Mouse (Mus musculus) midbrain, embryonic 13.5 days (tissue): ENCODE measurements at regions not wholly inside any gene's neighbourhood (a gene's known extent, or its start where the extent isn't known, plus 50 kb on each side); places are given as distances from the start of the nearest gene placed in this dataset.
"Not testable (repeated sequence)": the region's sequence is repeated elsewhere in the genome, so short reads cannot be mapped to it uniquely, and the experiment has no call there.

Experiments used
- ATAC-seq: fragments of 200-750 bp; cut with Nextera tagmentation; 2 replicates; pipeline ENCODE4 v1.8.0; 2017; ENCODE audit warnings: mild to moderate bottlenecking, moderate TSS enrichment, moderate library complexity
- H3K27ac ChIP-seq: fragments of 300-500 bp; sonication (generic); 2 replicates; pipeline ENCODE4 v1.5.1; 2015; ENCODE audit warnings: inconsistent platforms, mild to moderate bottlenecking, moderate library complexity
- H3K27me3 ChIP-seq: fragments of 300-500 bp; sonication (generic); 2 replicates; pipeline ENCODE4 v1.6.1; 2015; ENCODE audit warnings: mild to moderate bottlenecking, inconsistent platforms
- H3K36me3 ChIP-seq: fragments of 300-500 bp; sonication (generic); 2 replicates; pipeline ENCODE4 v1.6.1; 2015; ENCODE audit warnings: mild to moderate bottlenecking, inconsistent platforms
- H3K4me1 ChIP-seq: fragments of 300-500 bp; sonication (generic); replicated peaks from 2 replicates; pipeline ENCODE4 v1.6.1; 2015; ENCODE audit warnings: inconsistent platforms
- H3K4me2 ChIP-seq: fragments of 300-500 bp; sonication (generic); replicated peaks from 2 replicates; pipeline ENCODE4 v1.6.1; 2015; ENCODE audit warnings: moderate library complexity, mild to moderate bottlenecking, inconsistent platforms
- H3K4me3 ChIP-seq: fragments of 300-500 bp; sonication (generic); replicated peaks from 2 replicates; pipeline ENCODE4 v1.5.1; 2015; ENCODE audit warnings: mild to moderate bottlenecking, inconsistent platforms
- H3K9ac ChIP-seq: fragments of 300-500 bp; sonication (generic); replicated peaks from 2 replicates; pipeline ENCODE4 v1.6.1; 2015; ENCODE audit warnings: mild to moderate bottlenecking, inconsistent platforms
- H3K9me3 ChIP-seq: fragments of 300-500 bp; sonication (generic); 2 replicates; pipeline ENCODE4 v1.6.1; 2016; ENCODE audit warnings: mild to moderate bottlenecking, inconsistent platforms
- WGBS: fragments of 180-500 bp; shearing (Covaris S2); methylation state at CpG from one replicate; pipeline ENCODE4 v1.1.7; 2015; 5-methylcytosine and 5-hydroxymethylcytosine counted together

- H3K27me3 ChIP-seq: no peaks in the 10 kb centered on the region
Measured at GRCm38 (mm10) chr13:97331072-97331471, 90.2 kb downstream of the Enc1 start.

GRCm38 (mm10) chr13:97321307-97321706 is 80.4 kb downstream of the Enc1 start:
- H3K27ac ChIP-seq, H3K4me3 ChIP-seq, ATAC-seq, H3K9me3 ChIP-seq, H3K4me2 ChIP-seq, H3K27me3 ChIP-seq, H3K9ac ChIP-seq, H3K36me3 ChIP-seq: not testable (repeated sequence)
- WGBS: 86% methylated on average over 4 of the region's 4 CpGs
- H3K4me1 ChIP-seq: peaks cover 12% of the 10 kb centered on the region

More at GRCm38 (mm10) chr13:97331072-97331471, 90.2 kb downstream of the Enc1 start:
- H3K9me3 ChIP-seq: no peaks in the 10 kb centered on the region
- no peaks in the 10 kb centered on the region for H3K36me3 ChIP-seq
- no peak overlapping the region for H3K9ac ChIP-seq
- no peak for ATAC-seq
- WGBS: 93% methylated on average over 14 of the region's 14 CpGs
- H3K27ac ChIP-seq: no peak overlapping the region
- no peak overlapping the region for H3K4me2 ChIP-seq
- peaks cover 6% of the 10 kb centered on the region for H3K4me1 ChIP-seq
- no peak overlapping the region for H3K4me3 ChIP-seq

GRCm38 (mm10) chr13:97320756-97321155 is 79.9 kb downstream of the Enc1 start:
- no peak for ATAC-seq
- no peaks in the 10 kb centered on the region for H3K36me3 ChIP-seq
- peaks cover 12% of the 10 kb centered on the region for H3K4me1 ChIP-seq
- WGBS: 36% methylated on average over 2 of the region's 4 CpGs
- H3K4me3 ChIP-seq: no peak overlapping the region
- no peak overlapping the region for H3K27ac ChIP-seq
- no peaks in the 10 kb centered on the region for H3K27me3 ChIP-seq
- no peaks in the 10 kb centered on the region for H3K9me3 ChIP-seq
- no peak overlapping the region for H3K4me2 ChIP-seq
- no peak overlapping the region for H3K9ac ChIP-seq

- 89% methylated on average over 1 of the region's 1 CpGs for WGBS
- no peaks in the 10 kb centered on the region for H3K9me3 ChIP-seq
- H3K36me3 ChIP-seq: no peaks in the 10 kb centered on the region
- no peak overlapping the region for H3K9ac ChIP-seq
- no peak overlapping the region for H3K4me3 ChIP-seq
- peaks cover 12% of the 10 kb centered on the region for H3K4me1 ChIP-seq
- H3K27me3 ChIP-seq: no peaks in the 10 kb centered on the region
- no peak for ATAC-seq
- H3K4me2 ChIP-seq: no peak overlapping the region
- no peak overlapping the region for H3K27ac ChIP-seq
Measured at GRCm38 (mm10) chr13:97320298-97320697, 79.4 kb downstream of the Enc1 start.

- H3K9me3 ChIP-seq: no peaks in the 10 kb centered on the region
- H3K4me2 ChIP-seq: no peak overlapping the region
- H3K4me3 ChIP-seq: no peak overlapping the region
- peak; percentile 71 for ATAC-seq
- H3K27ac ChIP-seq: peak overlapping the region; percentile 47
- H3K27me3 ChIP-seq: no peaks in the 10 kb centered on the region; the same call in 1 of the 2 replicates
- H3K4me1 ChIP-seq: peaks cover 15% of the 10 kb centered on the region
- H3K36me3 ChIP-seq: no peaks in the 10 kb centered on the region
- WGBS: 23% methylated on average over 3 of the region's 3 CpGs
- H3K9ac ChIP-seq: no peak overlapping the region
Measured at GRCm38 (mm10) chr13:97317633-97318032, 76.7 kb downstream of the Enc1 start.

GRCm38 (mm10) chr13:97312420-97313370 is 71.8 kb downstream of the Enc1 start:
- Histone ChIP-seq H3K4me2 (no peak overlapping the region), H3K4me3 (no peak overlapping the region), H3K4me1 (peaks cover 28% of the 10 kb centered on the region), H3K27me3 (peaks cover 3% of the 10 kb centered on the region; the same call in 1 of the 2 replicates), H3K9me3 (no peaks in the 10 kb centered on the region), H3K9ac (no peak overlapping the region), H3K36me3 (no peaks in the 10 kb centered on the region), H3K27ac (no peak overlapping the region)
- 66% methylated on average over 16 of the region's 16 CpGs for WGBS
- no peak for ATAC-seq

- Histone ChIP-seq H3K9me3 (no peaks in the 10 kb centered on the region), H3K36me3 (no peaks in the 10 kb centered on the region), H3K4me2 (no peak overlapping the region), H3K4me1 (peaks cover 21% of the 10 kb centered on the region), H3K27me3 (peaks cover 3% of the 10 kb centered on the region; the same call in 1 of the 2 replicates), H3K27ac (no peak overlapping the region), H3K9ac (no peak overlapping the region), H3K4me3 (no peak overlapping the region)
- WGBS: under 1% methylated on average over 4 of the region's 4 CpGs
- no peak for ATAC-seq
Measured at GRCm38 (mm10) chr13:97311340-97311739, 70.4 kb downstream of the Enc1 start.

GRCm38 (mm10) chr13:97310855-97311189 is 69.9 kb downstream of the Enc1 start:
- Histone ChIP-seq H3K36me3 (no peaks in the 10 kb centered on the region), H3K9me3 (no peaks in the 10 kb centered on the region), H3K4me2 (no peak overlapping the region), H3K4me1 (peaks cover 21% of the 10 kb centered on the region), H3K27me3 (peaks cover 3% of the 10 kb centered on the region; the same call in 1 of the 2 replicates), H3K4me3 (no peak overlapping the region), H3K9ac (no peak overlapping the region), H3K27ac (no peak overlapping the region)
- ATAC-seq: no peak
- 17% methylated on average over 3 of the region's 3 CpGs for WGBS

GRCm38 (mm10) chr13:97310186-97310854 is 69.4 kb downstream of the Enc1 start:
- peaks cover 21% of the 10 kb centered on the region for H3K4me1 ChIP-seq
- no peak overlapping the region for H3K4me2 ChIP-seq
- H3K27ac ChIP-seq: no peak overlapping the region
- peaks cover 3% of the 10 kb centered on the region; the same call in 1 of the 2 replicates for H3K27me3 ChIP-seq
- WGBS: 32% methylated on average over 8 of the region's 8 CpGs
- H3K4me3 ChIP-seq: no peak overlapping the region
- ATAC-seq: no peak
- no peaks in the 10 kb centered on the region for H3K9me3 ChIP-seq
- no peaks in the 10 kb centered on the region for H3K36me3 ChIP-seq
- H3K9ac ChIP-seq: no peak overlapping the region

GRCm38 (mm10) chr13:97309411-97309810 is 68.5 kb downstream of the Enc1 start:
- 86% methylated on average over 3 of the region's 3 CpGs for WGBS

GRCm38 (mm10) chr13:97308431-97308830 is 67.5 kb downstream of the Enc1 start:
- H3K27ac ChIP-seq: no peak overlapping the region
- H3K9me3 ChIP-seq: no peaks in the 10 kb centered on the region
- no peak overlapping the region for H3K9ac ChIP-seq
- H3K4me1 ChIP-seq: peaks cover 21% of the 10 kb centered on the region
- WGBS: 95% methylated on average over 2 of the region's 2 CpGs
- no peak overlapping the region for H3K4me2 ChIP-seq
- H3K36me3 ChIP-seq: no peaks in the 10 kb centered on the region
- ATAC-seq: no peak
- H3K4me3 ChIP-seq: no peak overlapping the region
- peaks cover 3% of the 10 kb centered on the region; the same call in 1 of the 2 replicates for H3K27me3 ChIP-seq

More at GRCm38 (mm10) chr13:97309411-97309810, 68.5 kb downstream of the Enc1 start:
- ATAC-seq: no peak
- Histone ChIP-seq H3K27me3 (peaks cover 3% of the 10 kb centered on the region; the same call in 1 of the 2 replicates), H3K9ac (no peak overlapping the region), H3K9me3 (no peaks in the 10 kb centered on the region), H3K36me3 (no peaks in the 10 kb centered on the region), H3K4me3 (no peak overlapping the region), H3K4me2 (no peak overlapping the region), H3K4me1 (peaks cover 21% of the 10 kb centered on the region), H3K27ac (no peak overlapping the region)
